Mouse (Mus musculus): ENCODE data around the gene Eya2.

DNA sequence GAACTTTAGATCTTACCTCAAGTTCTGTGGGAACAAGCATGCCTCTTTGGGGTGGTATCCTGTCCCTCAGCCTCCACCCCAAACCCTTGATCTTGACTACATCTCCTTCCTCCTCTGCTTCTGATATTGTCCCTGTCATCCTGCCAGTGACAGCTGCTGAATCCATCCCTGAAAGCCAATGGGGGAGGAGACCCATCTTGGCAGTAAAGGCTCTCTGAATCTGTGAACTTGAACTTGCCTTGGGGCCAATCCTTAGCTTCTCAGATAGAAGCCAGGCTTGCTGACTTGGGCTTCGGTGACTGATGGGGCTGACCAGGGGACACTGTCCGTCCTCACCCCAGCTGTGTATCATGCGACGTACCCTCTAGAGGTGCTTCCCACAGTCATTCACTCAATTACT lies 94.1 kb downstream of the Eya2 start:
- TF ChIP-seq CTCF (IDR thresholded peaks at IDR 0.05; ENCODE audit: low read depth, low read length) (no peak), POLR2AphosphoS5 (IDR thresholded peaks at IDR 0.05; ENCODE audit: insufficient replicate concordance, low read depth, low read length) (no peak), TAL1 (conservative IDR thresholded peaks at IDR 0.05; ENCODE audit: low read depth, low read length) (no peak)

All from G1E (cell line).